Mouse (Mus musculus): Measurements from ENCODE around the gene Trim2.

Trim2 gene

GRCm38 (mm10) chr3:84306777-84307176, at the start of gene Trim2:
TSS of gene Trim2 (minus strand) at chr3:84306877.
- no peak for DNase-seq (ENCODE audit: low read depth, low spot score)

GRCm38 (mm10) chr3:84355930-84356689, 49.4 kb upstream of the Trim2 start:
- peak; percentile 55 for DNase-seq (ENCODE audit: low read depth, low spot score)

GRCm38 (mm10) chr3:84352353-84353034, 45.8 kb upstream of the Trim2 start:
- peak; percentile 68 for DNase-seq (ENCODE audit: low read depth, low spot score)

GRCm38 (mm10) chr3:84350311-84350710, 43.6 kb upstream of the Trim2 start:
- no peak for DNase-seq (ENCODE audit: low read depth, low spot score)

- DNase-seq (ENCODE audit: low read depth, low spot score): no peak
These were observed 43.1 kb upstream of the Trim2 start for GRCm38 (mm10) chr3:84349771-84350170.

- no peak for DNase-seq (ENCODE audit: low read depth, low spot score)
These were observed 40.7 kb upstream of the Trim2 start for GRCm38 (mm10) chr3:84347426-84347825.

- DNase-seq (ENCODE audit: low read depth, low spot score): peak; percentile 63
These were observed 39.9 kb upstream of the Trim2 start for GRCm38 (mm10) chr3:84346456-84347150.

GRCm38 (mm10) chr3:84345646-84345980, 38.9 kb upstream of the Trim2 start:
- no peak for DNase-seq (ENCODE audit: low read depth, low spot score)

GRCm38 (mm10) chr3:84344725-84345645, 38.3 kb upstream of the Trim2 start:
- DNase-seq (ENCODE audit: low read depth, low spot score): peak; percentile 82

GRCm38 (mm10) chr3:84343101-84343500, 36.4 kb upstream of the Trim2 start:
- DNase-seq (ENCODE audit: low read depth, low spot score): no peak

- DNase-seq (ENCODE audit: low read depth, low spot score): no peak
These were observed 35.1 kb upstream of the Trim2 start for GRCm38 (mm10) chr3:84341811-84342210.

GRCm38 (mm10) chr3:84337585-84337984, 30.9 kb upstream of the Trim2 start:
- peak; percentile 43 for DNase-seq (ENCODE audit: low read depth, low spot score)

GRCm38 (mm10) chr3:84336342-84336741, 29.7 kb upstream of the Trim2 start:
- DNase-seq (ENCODE audit: low read depth, low spot score): no peak

GRCm38 (mm10) chr3:84335421-84336073, 28.9 kb upstream of the Trim2 start:
- DNase-seq (ENCODE audit: low read depth, low spot score): no peak

GRCm38 (mm10) chr3:84334771-84335420, 28.2 kb upstream of the Trim2 start:
- peak; percentile 83 for DNase-seq (ENCODE audit: low read depth, low spot score)

GRCm38 (mm10) chr3:84333400-84334349, 27.0 kb upstream of the Trim2 start:
- DNase-seq (ENCODE audit: low read depth, low spot score): peak; percentile 91

- DNase-seq (ENCODE audit: low read depth, low spot score): no peak
These were observed 23.5 kb upstream of the Trim2 start for GRCm38 (mm10) chr3:84330210-84330609.

GRCm38 (mm10) chr3:84324967-84325441, 18.3 kb upstream of the Trim2 start:
- no peak for DNase-seq (ENCODE audit: low read depth, low spot score)

- DNase-seq (ENCODE audit: low read depth, low spot score): no peak
These were observed 17.8 kb upstream of the Trim2 start for GRCm38 (mm10) chr3:84324478-84324877.
